Mouse (Mus musculus) neural tube, embryonic 11.5 days (tissue): Measurements from ENCODE around the gene Ckap5. TPM values are rescaled to one million over a fixed set of nuclear protein-coding genes. Genes with fewer than 3 reads are reported as not detected.

Experiments used
- ATAC-seq: fragments of 200-750 bp; cut with Nextera tagmentation; 2 replicates; pipeline ENCODE4 v1.8.0; 2017; ENCODE audit warnings: moderate number of reproducible peaks, mild to moderate bottlenecking, moderate TSS enrichment, moderate library complexity; ENCODE audit not compliant: insufficient read depth, low FRiP score, low TSS enrichment
- DNase-seq: peaks from one replicate; pipeline ENCODE4 v3.0.0-alpha.2; 2015; ENCODE audit warnings: low spot score
- H3K27ac ChIP-seq: fragments of 300-500 bp; sonication (generic); 2 replicates; pipeline ENCODE4 v1.5.1; 2014; ENCODE audit warnings: low read depth, mild to moderate bottlenecking, low read length
- H3K27me3 ChIP-seq: fragments of 300-500 bp; sonication (generic); 2 replicates; pipeline ENCODE4 v1.6.1; 2014; ENCODE audit warnings: mild to moderate bottlenecking, low read length, mixed read lengths; ENCODE audit not compliant: control insufficient read depth, insufficient read depth
- H3K36me3 ChIP-seq: fragments of 300-500 bp; sonication (generic); 2 replicates; pipeline ENCODE4 v1.6.1; 2014; ENCODE audit warnings: mild to moderate bottlenecking, low read length, moderate library complexity, mixed read lengths; ENCODE audit not compliant: control insufficient read depth, insufficient read depth
- H3K4me1 ChIP-seq: fragments of 300-500 bp; sonication (generic); 2 replicates; pipeline ENCODE4 v1.6.1; 2014; ENCODE audit warnings: low read length, mixed read lengths; ENCODE audit not compliant: control insufficient read depth, insufficient read depth
- H3K4me2 ChIP-seq: fragments of 300-500 bp; sonication (generic); 2 replicates; pipeline ENCODE4 v1.6.1; 2014; ENCODE audit warnings: low read depth, mild to moderate bottlenecking, moderate library complexity
- H3K4me3 ChIP-seq: fragments of 300-500 bp; sonication (generic); 2 replicates; pipeline ENCODE4 v1.5.1; 2014; ENCODE audit warnings: low read depth, low read length
- H3K9ac ChIP-seq: fragments of 300-500 bp; sonication (generic); 2 replicates; pipeline ENCODE4 v1.6.1; 2014; ENCODE audit warnings: mild to moderate bottlenecking, low read length
- H3K9me3 ChIP-seq: fragments of 300-500 bp; sonication (generic); 2 replicates; pipeline ENCODE4 v1.6.1; 2016; ENCODE audit warnings: low read length; ENCODE audit not compliant: control insufficient read depth
- WGBS: fragments of 180-500 bp; shearing (Covaris S2); extraction: QIAGEN DNeasy Blood & Tissue Kit; methylation state at CpG from one replicate; pipeline ENCODE4 v1.1.7; 2014; 5-methylcytosine and 5-hydroxymethylcytosine counted together
- polyA plus RNA-seq: library from polyadenylated mRNA; unstranded; fragments of >200 nt; fragmentation: Nextera tagmentation; extraction: Ambion mirVana; gene quantifications from 2 replicates; pipeline ENCODE4 v1.2.1, GENCODE M21; 2014

The Ckap5 gene
- polyA plus RNA-seq, 1 experiment from 2014 or later = 131 TPM

- no peak for DNase-seq
- Histone ChIP-seq H3K4me2 (no peak overlapping the region), H3K4me3 (no peak overlapping the region), H3K4me1 (no peaks in the 10 kb centered on the region), H3K36me3 (no peaks in the 10 kb centered on the region), H3K9ac (no peak overlapping the region), H3K27me3 (no peaks in the 10 kb centered on the region), H3K27ac (no peak overlapping the region), H3K9me3 (no peaks in the 10 kb centered on the region)
- ATAC-seq = no peak
- WGBS = 87% methylated on average over 5 of the region's 5 CpGs
These were observed 105.3 kb downstream of the Ckap5 start for GRCm38 (mm10) chr2:91631826-91632225.

DNA sequence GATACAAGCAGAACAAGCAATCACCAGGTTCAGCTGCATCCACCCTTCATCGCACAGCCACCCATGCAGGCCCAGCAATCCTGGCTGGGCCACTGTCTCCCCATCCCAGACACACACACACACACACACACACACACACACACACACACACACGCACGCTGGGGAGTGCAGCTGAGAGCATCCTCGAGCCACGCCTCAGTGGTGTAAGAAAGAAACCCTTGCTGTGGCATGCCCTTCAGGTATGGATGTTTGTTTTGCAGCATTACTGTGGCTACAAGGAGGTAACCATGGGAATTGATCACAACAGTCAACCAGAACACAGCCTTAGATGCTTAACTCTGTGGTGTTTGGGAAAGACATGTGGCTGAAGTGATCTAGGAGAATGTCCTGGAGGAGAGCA is 105.8 kb downstream of the Ckap5 start:
- no peaks in the 10 kb centered on the region for H3K9me3 ChIP-seq
- DNase-seq (no peak), ATAC-seq (no peak)

GRCm38 (mm10) chr2:91633334-91633977 is 106.9 kb downstream of the Ckap5 start:
- Histone ChIP-seq H3K36me3 (no peaks in the 10 kb centered on the region), H3K9me3 (no peaks in the 10 kb centered on the region), H3K4me2 (no peak overlapping the region), H3K9ac (no peak overlapping the region), H3K27ac (no peak overlapping the region), H3K4me3 (no peak overlapping the region), H3K27me3 (no peaks in the 10 kb centered on the region), H3K4me1 (no peaks in the 10 kb centered on the region)
- ATAC-seq = no peak
- no peak for DNase-seq
- 84% methylated on average over 12 of the region's 12 CpGs for WGBS

More for the DNA sequence above, 105.8 kb downstream of the Ckap5 start:
- Histone ChIP-seq H3K27ac (no peak overlapping the region), H3K9ac (no peak overlapping the region), H3K27me3 (no peaks in the 10 kb centered on the region), H3K4me1 (no peaks in the 10 kb centered on the region), H3K4me2 (no peak overlapping the region), H3K36me3 (no peaks in the 10 kb centered on the region), H3K4me3 (no peak overlapping the region)
- 90% methylated on average over 5 of the region's 5 CpGs for WGBS

- H3K27me3 ChIP-seq = no peaks in the 10 kb centered on the region
- no peaks in the 10 kb centered on the region for H3K9me3 ChIP-seq
- no peak overlapping the region for H3K27ac ChIP-seq
- H3K4me2 ChIP-seq = no peak overlapping the region
- WGBS = 87% methylated on average over 9 of the region's 9 CpGs
- ATAC-seq (no peak), DNase-seq (no peak)
- no peaks in the 10 kb centered on the region for H3K36me3 ChIP-seq
- H3K4me1 ChIP-seq = no peaks in the 10 kb centered on the region
- H3K9ac ChIP-seq = no peak overlapping the region
- H3K4me3 ChIP-seq = no peak overlapping the region
These were observed 108.3 kb downstream of the Ckap5 start for GRCm38 (mm10) chr2:91634841-91635240.

GRCm38 (mm10) chr2:91635486-91635885 is 108.9 kb downstream of the Ckap5 start:
- Histone ChIP-seq H3K27ac (no peak overlapping the region), H3K9me3 (no peaks in the 10 kb centered on the region), H3K4me1 (no peaks in the 10 kb centered on the region), H3K4me3 (no peak overlapping the region), H3K4me2 (no peak overlapping the region), H3K9ac (no peak overlapping the region), H3K36me3 (no peaks in the 10 kb centered on the region), H3K27me3 (no peaks in the 10 kb centered on the region)
- ATAC-seq (no peak), DNase-seq (no peak)
- 87% methylated on average over 11 of the region's 11 CpGs for WGBS

GRCm38 (mm10) chr2:91636229-91636628 is 109.7 kb downstream of the Ckap5 start, which contains the start of gene F2:
Gene F2 (minus strand): TSS chr2:91636414.
- no peak within 1 kb of the TSS for H3K4me2 ChIP-seq
- WGBS = 89% methylated on average over 8 of the region's 8 CpGs

DNA sequence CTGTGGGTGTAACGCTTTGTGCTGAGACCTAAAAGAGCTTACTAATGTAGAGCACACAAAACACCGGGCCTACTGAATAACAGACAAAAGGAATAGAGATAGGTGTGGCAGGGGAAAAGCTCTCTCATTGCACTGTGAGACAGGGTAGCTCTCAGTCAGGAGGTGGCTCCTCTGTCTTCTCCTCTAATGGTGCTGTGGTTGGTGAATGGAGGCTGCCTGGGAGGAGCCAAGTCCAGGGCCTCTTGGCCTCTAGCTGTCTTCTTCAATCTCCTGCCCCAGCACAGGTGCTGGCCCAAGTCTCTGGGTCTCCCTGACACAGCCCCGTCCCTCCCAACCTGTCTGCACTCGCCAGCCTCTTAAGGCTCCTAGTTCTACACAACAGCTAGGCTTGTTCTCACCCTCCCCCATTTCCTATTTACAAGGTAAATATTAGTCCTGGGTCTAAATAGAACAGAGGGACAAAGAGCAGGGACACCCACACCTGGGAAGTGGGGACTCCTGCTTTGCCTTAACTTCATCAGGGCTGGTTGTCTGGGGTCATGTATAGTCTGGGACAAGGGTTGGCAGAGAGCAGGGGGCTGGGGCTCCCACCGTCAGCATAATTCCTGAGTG is 110.3 kb downstream of the Ckap5 start:
- DNase-seq (no peak), ATAC-seq (no peak)
- H3K27ac ChIP-seq = no peak overlapping the region
- no peak overlapping the region for H3K4me2 ChIP-seq
- no peaks in the 10 kb centered on the region for H3K9me3 ChIP-seq
- no peaks in the 10 kb centered on the region for H3K36me3 ChIP-seq
- no peaks in the 10 kb centered on the region for H3K27me3 ChIP-seq
- no peak overlapping the region for H3K4me3 ChIP-seq
- no peaks in the 10 kb centered on the region for H3K4me1 ChIP-seq
- WGBS = 82% methylated on average over 5 of the region's 5 CpGs
- H3K9ac ChIP-seq = no peak overlapping the region

More at GRCm38 (mm10) chr2:91636229-91636628, 109.7 kb downstream of the Ckap5 start, which contains the start of gene F2:
- H3K27me3 ChIP-seq = no peaks in the 10 kb centered on the region
- no peak within 1 kb of the TSS for H3K27ac ChIP-seq
- H3K4me3 ChIP-seq = no peak within 1 kb of the TSS
- no peak for ATAC-seq
- no peaks in the 10 kb centered on the region for H3K36me3 ChIP-seq
- DNase-seq = no peak
- H3K4me1 ChIP-seq = no peaks in the 10 kb centered on the region
- H3K9me3 ChIP-seq = no peaks in the 10 kb centered on the region
- H3K9ac ChIP-seq = no peak within 1 kb of the TSS

GRCm38 (mm10) chr2:91638931-91639330 is 112.4 kb downstream of the Ckap5 start:
- H3K4me3 ChIP-seq = no peak overlapping the region
- no peak overlapping the region for H3K27ac ChIP-seq
- no peak overlapping the region for H3K9ac ChIP-seq
- ATAC-seq = no peak
- no peak overlapping the region for H3K4me2 ChIP-seq
- peaks cover 2% of the 10 kb centered on the region; the same call in 1 of the 2 replicates for H3K36me3 ChIP-seq
- H3K27me3 ChIP-seq = no peaks in the 10 kb centered on the region
- no peaks in the 10 kb centered on the region for H3K9me3 ChIP-seq
- no peaks in the 10 kb centered on the region for H3K4me1 ChIP-seq
- no peak for DNase-seq
- 85% methylated on average over 6 of the region's 6 CpGs for WGBS

DNA sequence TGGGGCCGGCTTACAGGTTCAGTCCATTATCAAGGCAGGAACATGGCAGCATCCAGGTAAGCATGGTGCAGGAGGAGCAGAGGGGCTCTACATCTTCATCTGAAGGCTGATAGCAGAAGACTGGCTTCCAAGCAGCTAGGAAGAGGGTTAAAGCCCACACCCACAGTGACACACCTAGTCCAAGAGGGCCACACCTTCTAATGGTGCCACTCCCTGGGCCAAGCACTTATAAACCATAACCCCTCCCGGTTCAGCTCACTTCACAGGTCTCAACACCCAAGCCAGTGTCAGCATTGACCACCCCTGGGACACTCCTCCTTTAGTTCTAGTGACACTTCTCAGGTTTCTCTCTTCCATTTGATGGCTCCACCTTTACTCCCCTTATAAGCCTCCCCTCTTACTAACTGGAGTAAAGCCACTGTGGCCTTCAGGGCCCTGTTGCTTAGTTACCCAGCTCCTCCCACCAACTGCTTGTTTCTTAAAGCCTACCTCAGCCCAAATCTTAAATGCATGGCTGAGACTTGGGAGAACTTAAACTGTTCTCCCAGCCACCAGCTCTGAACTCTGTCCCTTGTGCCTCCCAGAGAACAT is 116.4 kb downstream of the Ckap5 start:
- Histone ChIP-seq H3K4me1 (no peaks in the 10 kb centered on the region), H3K4me2 (no peak overlapping the region), H3K36me3 (peaks cover 29% of the 10 kb centered on the region), H3K4me3 (no peak overlapping the region), H3K27ac (no peak overlapping the region), H3K9ac (no peak overlapping the region), H3K9me3 (no peaks in the 10 kb centered on the region), H3K27me3 (no peaks in the 10 kb centered on the region)
- WGBS = 93% methylated on average over 2 of the region's 2 CpGs
- DNase-seq (no peak), ATAC-seq (no peak)
